Mouse (Mus musculus) midbrain, embryonic 10.5 days (tissue): ENCODE measurements at regions not wholly inside any gene's neighbourhood (a gene's known extent, or its start where the extent isn't known, plus 50 kb on each side); places are given as distances from the start of the nearest gene placed in this dataset.

Experiments used
- DNase-seq: peaks from one replicate; pipeline ENCODE4 v3.0.0-alpha.2; 2017; ENCODE audit warnings: low spot score
- H3K27ac ChIP-seq: fragments of 300-500 bp; sonication (generic); replicated peaks from 2 replicates; pipeline ENCODE4 v1.5.1; 2016; ENCODE audit warnings: mild to moderate bottlenecking
- H3K27me3 ChIP-seq: fragments of 300-500 bp; sonication (generic); 2 replicates; pipeline ENCODE4 v1.6.1; 2016; ENCODE audit warnings: low read depth, mild to moderate bottlenecking; ENCODE audit not compliant: poor library complexity, severe bottlenecking
- H3K36me3 ChIP-seq: fragments of 300-500 bp; sonication (generic); 2 replicates; pipeline ENCODE4 v1.6.1; 2016; ENCODE audit warnings: mild to moderate bottlenecking, moderate library complexity
- H3K4me1 ChIP-seq: fragments of 300-500 bp; sonication (generic); 2 replicates; pipeline ENCODE4 v1.6.1; 2016
- H3K4me3 ChIP-seq: fragments of 300-500 bp; sonication (generic); 2 replicates; pipeline ENCODE4 v1.5.1; 2016; ENCODE audit warnings: mild to moderate bottlenecking, moderate library complexity
- H3K9me3 ChIP-seq: fragments of 300-500 bp; sonication (generic); replicated peaks from 2 replicates; pipeline ENCODE4 v1.6.1; 2016; ENCODE audit warnings: mild to moderate bottlenecking
- WGBS: fragments of 180-500 bp; shearing (Covaris S2); methylation state at CpG from one replicate; pipeline ENCODE4 v1.1.7; 2016; 5-methylcytosine and 5-hydroxymethylcytosine counted together

GRCm38 (mm10) chr13:52190848-52191590, 340.1 kb downstream of the Diras2 start:
- Histone ChIP-seq H3K27ac (no peak overlapping the region), H3K9me3 (no peaks in the 10 kb centered on the region), H3K27me3 (peaks cover 75% of the 10 kb centered on the region), H3K4me3 (no peak overlapping the region), H3K36me3 (no peaks in the 10 kb centered on the region), H3K4me1 (peaks cover 46% of the 10 kb centered on the region)
- 88% methylated on average over 15 of the region's 15 CpGs for WGBS
- no peak for DNase-seq

- DNase-seq = no peak
- H3K27ac ChIP-seq = no peak overlapping the region
- peaks cover 38% of the 10 kb centered on the region for H3K4me1 ChIP-seq
- WGBS = 77% methylated on average over 5 of the region's 5 CpGs
- no peaks in the 10 kb centered on the region for H3K36me3 ChIP-seq
- H3K4me3 ChIP-seq = no peak overlapping the region
- peaks cover 86% of the 10 kb centered on the region for H3K27me3 ChIP-seq
- H3K9me3 ChIP-seq = no peaks in the 10 kb centered on the region
Observed at GRCm38 (mm10) chr13:52196917-52197316, 334.2 kb downstream of the Diras2 start.

DNA sequence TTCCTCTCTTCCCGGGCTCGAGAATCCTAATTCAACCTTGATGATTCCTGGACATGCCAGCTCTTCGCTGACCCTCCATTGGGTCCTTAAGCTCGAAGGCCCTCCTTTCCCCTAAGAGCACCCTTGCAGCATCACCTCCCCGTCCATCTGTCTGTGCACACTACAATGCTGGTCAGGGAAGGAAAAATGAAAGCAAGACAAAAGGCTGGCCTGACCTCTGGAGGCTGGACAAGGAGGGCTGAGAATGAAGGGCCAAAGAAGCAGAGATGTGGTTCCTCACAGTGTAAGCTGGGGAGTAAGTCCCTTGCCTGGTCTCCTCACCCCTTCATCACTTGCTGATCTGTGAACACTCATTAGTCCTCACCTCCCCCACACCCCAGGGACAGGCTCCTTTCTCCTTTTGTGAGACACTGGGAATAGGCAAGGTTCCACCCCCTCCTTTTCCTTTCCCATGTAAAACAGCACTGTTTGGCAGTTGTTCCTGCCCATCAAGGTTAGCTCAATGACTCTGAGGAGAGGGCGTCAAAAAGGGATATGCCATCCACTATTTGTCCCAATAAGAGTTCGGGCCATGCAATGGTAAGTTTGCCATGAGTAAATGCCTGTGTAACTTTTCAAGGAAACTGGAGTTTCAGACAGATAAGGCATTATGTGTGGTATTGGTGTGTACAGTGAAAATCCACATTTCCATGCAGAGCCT, 332.3 kb downstream of the Diras2 start:
- H3K4me3 ChIP-seq = no peak overlapping the region
- peaks cover 72% of the 10 kb centered on the region for H3K27me3 ChIP-seq
- peaks cover 34% of the 10 kb centered on the region for H3K4me1 ChIP-seq
- 0 out of 2 replicates have a peak overlapping the region, but pooled peaks have one; percentile 0 for H3K27ac ChIP-seq
- DNase-seq = no peak
- WGBS = 74% methylated on average over 7 of the region's 7 CpGs
- no peaks in the 10 kb centered on the region for H3K9me3 ChIP-seq
- H3K36me3 ChIP-seq = no peaks in the 10 kb centered on the region

- Histone ChIP-seq H3K4me1 (peaks cover 14% of the 10 kb centered on the region), H3K4me3 (no peak overlapping the region), H3K27me3 (peaks cover 40% of the 10 kb centered on the region), H3K27ac (no peak overlapping the region), H3K36me3 (no peaks in the 10 kb centered on the region), H3K9me3 (no peaks in the 10 kb centered on the region)
- no peak for DNase-seq
- WGBS = 87% methylated on average over 1 of the region's 1 CpGs
Observed at GRCm38 (mm10) chr13:52202372-52202771, 328.7 kb downstream of the Diras2 start.

- 75% methylated on average over 4 of the region's 4 CpGs for WGBS
- H3K36me3 ChIP-seq = no peaks in the 10 kb centered on the region
Observed at GRCm38 (mm10) chr13:52205951-52206350, 325.1 kb downstream of the Diras2 start.

DNA sequence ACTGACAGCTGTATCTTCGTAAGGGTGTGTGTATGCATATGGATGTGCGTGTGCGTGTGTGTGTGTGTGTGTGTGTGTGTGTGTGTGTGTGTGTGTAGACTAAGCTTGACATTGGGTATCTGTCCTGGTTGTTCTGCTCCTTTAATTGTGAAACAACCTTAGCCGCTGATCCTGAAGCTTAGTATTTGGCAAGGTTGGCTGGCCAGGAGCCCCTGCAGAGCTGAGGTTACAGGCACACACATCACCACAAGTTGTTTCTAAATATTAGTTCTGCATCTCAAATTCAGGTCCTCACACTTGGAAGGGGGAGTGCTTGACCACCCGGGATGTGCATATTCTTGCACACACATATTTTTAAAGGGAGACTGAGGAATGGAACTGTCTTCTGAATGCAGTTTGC, 314.7 kb downstream of the Diras2 start:
- Histone ChIP-seq H3K27ac (no peak overlapping the region), H3K4me1 (no peaks in the 10 kb centered on the region), H3K27me3 (peaks cover 25% of the 10 kb centered on the region), H3K4me3 (no peak overlapping the region), H3K9me3 (0 out of 2 replicates have a peak, but pooled peaks cover 5% of the 10 kb centered on the region), H3K36me3 (no peaks in the 10 kb centered on the region)
- DNase-seq = no peak
- whole genome bisulfite sequencing = 84% methylated on average over 5 of the region's 5 CpGs

More at GRCm38 (mm10) chr13:52205951-52206350, 325.1 kb downstream of the Diras2 start:
- H3K4me3 ChIP-seq = no peak overlapping the region
- 0 out of 2 replicates have a peak, but pooled peaks cover 5% of the 10 kb centered on the region for H3K27me3 ChIP-seq
- DNase-seq = no peak
- H3K27ac ChIP-seq = no peak overlapping the region
- no peaks in the 10 kb centered on the region for H3K4me1 ChIP-seq
- no peaks in the 10 kb centered on the region for H3K9me3 ChIP-seq

DNA sequence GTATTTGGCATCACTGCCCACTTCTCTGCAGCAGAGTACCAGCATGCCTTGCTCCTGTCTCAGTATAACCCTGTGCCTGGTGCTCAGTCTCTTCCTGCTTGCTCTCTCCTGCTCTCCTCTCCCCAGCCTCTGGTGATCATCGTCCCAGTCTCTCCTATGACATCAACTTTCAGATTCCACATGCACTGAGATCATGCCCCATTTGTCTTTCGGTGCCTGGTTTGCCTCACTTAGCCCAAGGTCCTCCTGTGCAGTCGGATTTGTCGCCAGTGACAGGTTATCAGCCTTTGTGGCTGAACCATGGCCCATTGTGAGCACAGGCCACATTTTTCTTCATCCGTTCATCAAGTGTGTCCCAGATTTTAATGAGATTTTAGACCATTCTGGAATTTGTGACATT, 314.0 kb downstream of the Diras2 start:
- 90% methylated on average over 5 of the region's 5 CpGs for WGBS
- H3K36me3 ChIP-seq = no peaks in the 10 kb centered on the region
- H3K4me3 ChIP-seq = no peak overlapping the region
- 0 out of 2 replicates have a peak, but pooled peaks cover 5% of the 10 kb centered on the region for H3K9me3 ChIP-seq
- H3K27ac ChIP-seq = no peak overlapping the region
- peaks cover 33% of the 10 kb centered on the region for H3K27me3 ChIP-seq
- H3K4me1 ChIP-seq = peaks cover 3% of the 10 kb centered on the region
- no peak for DNase-seq

DNA sequence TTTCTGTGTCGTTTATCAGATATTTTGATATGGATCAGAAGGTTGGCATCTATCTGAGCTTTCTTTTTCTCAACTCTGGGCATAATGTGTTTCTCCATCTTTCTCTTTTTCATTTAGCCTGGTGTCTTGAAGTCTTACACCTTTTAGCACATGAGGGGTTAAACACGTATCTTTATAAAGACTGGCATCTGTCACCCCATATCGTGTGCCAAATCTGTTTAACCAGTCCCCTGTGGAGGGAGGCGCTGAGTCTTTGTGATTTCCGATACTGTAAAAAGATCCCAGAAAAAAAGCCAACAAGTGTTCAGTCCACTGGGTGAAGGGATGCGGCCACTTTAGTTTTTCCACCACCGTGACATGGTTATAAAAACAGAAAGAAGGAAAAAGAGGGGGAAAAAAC, 313.3 kb downstream of the Diras2 start:
- Histone ChIP-seq H3K27me3 (peaks cover 39% of the 10 kb centered on the region), H3K36me3 (no peaks in the 10 kb centered on the region), H3K4me3 (no peak overlapping the region), H3K4me1 (peaks cover 10% of the 10 kb centered on the region), H3K9me3 (0 out of 2 replicates have a peak, but pooled peaks cover 5% of the 10 kb centered on the region), H3K27ac (no peak overlapping the region)
- DNase-seq = no peak
- 82% methylated on average over 7 of the region's 7 CpGs for WGBS

DNA sequence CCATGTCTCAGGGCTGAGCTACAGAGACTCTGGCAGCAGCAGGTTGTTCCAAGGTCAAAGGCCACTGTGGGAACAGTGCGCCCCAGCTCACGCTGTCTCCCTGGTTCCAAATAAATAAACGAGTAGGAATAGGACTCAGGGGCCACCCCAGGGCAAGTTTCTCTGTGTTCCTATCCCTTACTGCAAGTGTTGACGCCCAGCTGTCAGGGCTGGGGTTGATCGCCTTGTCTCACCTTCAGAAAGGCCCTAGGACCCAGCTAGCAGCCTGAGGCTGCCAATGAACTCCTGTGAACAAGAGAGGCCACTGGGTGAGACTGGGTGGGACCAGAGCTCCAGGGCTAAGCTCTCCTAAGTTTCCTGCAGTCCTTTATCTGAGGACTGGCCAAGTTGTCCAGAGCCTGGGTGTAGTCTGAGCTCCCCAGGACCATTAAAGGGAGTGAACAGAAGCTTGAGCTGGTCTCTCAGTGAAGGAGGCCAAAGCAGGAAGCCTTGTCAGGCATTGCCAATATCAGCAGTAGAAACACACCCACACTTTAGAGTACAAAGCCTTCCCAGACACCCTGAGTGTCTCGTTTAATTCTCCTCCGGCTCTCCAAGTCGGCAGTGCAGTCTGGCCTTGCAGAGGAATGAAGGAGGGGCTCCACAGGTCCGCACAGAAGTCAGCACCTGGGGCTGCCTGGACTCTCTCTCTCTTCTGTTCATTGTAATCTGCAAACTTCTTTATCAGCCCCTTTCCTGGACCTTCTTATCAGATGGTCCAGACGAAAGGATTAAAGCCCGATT, 308.6 kb downstream of the Diras2 start:
- 29% methylated on average over 11 of the region's 11 CpGs for WGBS
- peaks cover 28% of the 10 kb centered on the region for H3K4me1 ChIP-seq
- H3K4me3 ChIP-seq = no peak overlapping the region
- H3K27me3 ChIP-seq = peaks cover 65% of the 10 kb centered on the region
- DNase-seq = peak; percentile 23
- peak overlapping the region; percentile 75 for H3K27ac ChIP-seq
- H3K36me3 ChIP-seq = no peaks in the 10 kb centered on the region
- H3K9me3 ChIP-seq = 0 out of 2 replicates have a peak, but pooled peaks cover 5% of the 10 kb centered on the region

GRCm38 (mm10) chr13:52223098-52223962, 307.7 kb downstream of the Diras2 start:
- WGBS = 30% methylated on average over 6 of the region's 6 CpGs
- peak overlapping the region; percentile 75 for H3K27ac ChIP-seq
- 0 out of 2 replicates have a peak, but pooled peaks cover 5% of the 10 kb centered on the region for H3K9me3 ChIP-seq
- peak; percentile 42 for DNase-seq
- H3K4me1 ChIP-seq = peaks cover 28% of the 10 kb centered on the region
- no peaks in the 10 kb centered on the region for H3K36me3 ChIP-seq
- H3K27me3 ChIP-seq = peaks cover 62% of the 10 kb centered on the region
- no peak overlapping the region for H3K4me3 ChIP-seq

- Histone ChIP-seq H3K4me3 (no peak overlapping the region), H3K36me3 (no peaks in the 10 kb centered on the region), H3K27ac (no peak overlapping the region), H3K4me1 (peaks cover 3% of the 10 kb centered on the region; the same call in 1 of the 2 replicates), H3K9me3 (no peaks in the 10 kb centered on the region), H3K27me3 (no peaks in the 10 kb centered on the region)
- no peak for DNase-seq
- WGBS = 80% methylated on average over 5 of the region's 5 CpGs
Observed at GRCm38 (mm10) chr13:52233971-52234370, 297.1 kb downstream of the Diras2 start.

DNA sequence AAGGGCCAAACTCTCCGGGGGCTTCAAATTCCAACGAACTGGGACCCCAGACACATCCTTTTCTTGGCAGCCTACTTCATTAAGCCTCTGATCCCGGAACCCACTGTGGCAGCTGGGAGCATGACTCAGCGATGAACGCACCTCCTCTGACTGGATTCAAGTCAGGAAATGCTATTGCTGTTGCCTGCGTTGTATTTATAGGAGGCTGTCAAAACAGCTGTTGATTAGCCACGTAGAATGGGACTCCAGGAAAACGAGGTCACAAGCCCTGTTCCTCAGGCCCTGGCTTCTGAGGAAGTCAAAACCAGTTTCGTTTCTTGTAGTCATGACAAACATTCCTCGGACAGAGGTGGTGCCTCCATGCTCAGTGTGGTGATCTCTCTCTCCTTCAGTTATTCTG, 295.0 kb downstream of the Diras2 start:
- Histone ChIP-seq H3K27ac (no peak overlapping the region), H3K9me3 (no peaks in the 10 kb centered on the region), H3K27me3 (no peaks in the 10 kb centered on the region), H3K4me1 (peaks cover 3% of the 10 kb centered on the region; the same call in 1 of the 2 replicates), H3K4me3 (no peak overlapping the region), H3K36me3 (no peaks in the 10 kb centered on the region)
- WGBS = 71% methylated on average over 10 of the region's 10 CpGs
- no peak for DNase-seq
